Mouse (Mus musculus) layer of hippocampus, adult 9-11 months (tissue): ENCODE measurements around the gene 4930402H24Rik.

ENCODE experiments used
- DNase-seq: peaks from one replicate; pipeline ENCODE4 v3.0.0; 2022

The 4930402H24Rik gene

DNA sequence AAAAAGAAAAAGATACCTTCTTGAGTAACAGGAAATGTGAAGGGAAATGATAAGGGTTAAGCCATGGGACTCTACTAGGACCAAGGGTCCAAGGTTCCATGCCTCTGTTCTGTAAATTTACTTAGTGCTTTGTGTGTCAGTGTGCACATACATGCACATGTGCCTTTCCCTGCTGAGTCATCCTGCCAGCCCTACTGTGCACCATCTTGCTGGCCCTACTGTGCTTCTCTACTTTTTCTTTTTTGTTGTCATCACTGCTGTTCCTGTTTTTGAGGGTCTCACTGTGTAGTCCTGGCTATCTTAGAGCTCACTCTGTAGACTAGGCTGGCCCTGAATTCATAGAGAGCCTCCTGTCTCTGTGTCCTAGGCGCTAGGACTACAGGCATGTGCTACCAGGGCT, 178.5 kb downstream of the 4930402H24Rik start:
- no peak for DNase-seq

DNA sequence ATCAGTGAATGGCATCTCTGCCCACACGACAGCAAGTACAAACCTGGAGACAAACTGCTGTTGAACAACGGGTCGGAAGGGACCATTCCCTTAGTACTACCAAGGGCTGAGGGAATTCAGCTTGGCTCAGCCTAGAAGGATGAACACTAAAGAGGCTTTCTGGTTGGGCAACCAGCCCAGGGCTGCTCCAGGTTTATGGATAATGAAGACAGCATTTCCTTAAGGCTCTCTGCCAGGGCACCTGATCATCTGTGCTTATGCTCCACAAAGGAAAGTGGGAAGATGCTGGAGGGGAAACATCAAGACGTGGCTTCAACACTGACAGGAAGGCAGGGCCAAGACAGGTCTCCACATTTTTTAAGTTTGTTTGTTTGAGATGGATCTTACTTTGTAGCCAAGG, 181.8 kb downstream of the 4930402H24Rik start:
- no peak for DNase-seq

GRCm38 (mm10) chr2:130717951-130718350, 188.3 kb downstream of the 4930402H24Rik start:
- DNase-seq, result no peak

DNA sequence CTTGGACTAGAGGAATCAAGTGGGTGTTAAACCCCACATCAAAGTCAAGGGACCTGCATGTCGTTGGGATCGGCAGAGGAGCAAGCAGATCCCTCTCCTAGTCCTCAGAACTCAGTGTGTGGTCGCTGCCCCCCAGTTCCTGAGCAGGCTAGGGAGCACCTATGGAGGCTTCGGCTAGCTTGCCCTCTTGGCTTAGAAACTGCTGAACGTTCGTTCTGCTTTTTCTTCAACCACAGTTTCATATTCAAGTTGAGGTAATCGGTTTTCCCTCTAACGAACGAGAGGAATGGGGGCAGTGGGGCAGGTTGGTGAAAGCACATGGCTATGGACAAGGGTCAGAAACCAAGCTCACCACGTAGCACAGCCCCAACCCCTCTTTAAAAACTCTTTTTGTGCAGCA, 199.1 kb downstream of the 4930402H24Rik start:
- no peak for DNase-seq

DNA sequence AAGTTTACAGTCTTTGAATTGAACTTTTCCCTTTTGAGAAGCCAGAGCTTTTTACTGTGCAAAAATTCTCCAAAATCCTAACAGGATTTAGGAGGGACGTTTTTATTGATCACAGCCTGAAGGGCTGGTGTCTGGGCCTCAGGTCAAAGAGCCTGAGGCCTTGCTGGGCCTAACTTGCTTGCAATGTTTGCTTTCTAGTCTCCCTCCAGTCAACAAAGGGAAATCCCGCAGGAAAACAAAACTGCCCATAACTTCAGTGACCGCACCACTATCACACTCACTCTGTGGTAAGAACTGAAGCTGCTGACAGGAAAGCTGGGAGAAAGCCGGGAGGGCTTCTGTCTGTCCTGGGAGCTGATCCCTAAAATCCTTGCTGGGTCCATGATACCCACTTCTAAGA, 199.6 kb downstream of the 4930402H24Rik start:
- no peak for DNase-seq

DNA sequence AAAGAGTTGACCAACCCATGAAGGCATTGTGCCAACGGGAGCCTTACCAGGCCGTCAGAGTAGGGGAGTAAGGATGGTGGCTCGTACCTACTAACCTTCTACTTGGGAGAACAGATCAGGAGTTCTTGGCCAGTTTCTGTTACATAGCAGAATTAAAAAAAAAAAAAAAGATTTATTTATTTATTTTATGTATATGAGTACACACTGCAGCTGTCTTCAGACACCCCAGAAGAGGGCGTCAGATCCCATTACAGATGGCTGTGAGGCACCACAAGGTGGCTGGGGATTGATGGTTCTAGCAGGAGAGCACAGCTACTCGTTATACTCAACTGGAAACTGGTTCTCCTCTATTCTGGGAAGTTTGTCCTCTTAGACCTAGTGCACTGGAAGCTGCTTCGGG, 201.0 kb downstream of the 4930402H24Rik start:
- no peak for DNase-seq

GRCm38 (mm10) chr2:130704040-130705001, 201.9 kb downstream of the 4930402H24Rik start:
- no peak for DNase-seq

DNA sequence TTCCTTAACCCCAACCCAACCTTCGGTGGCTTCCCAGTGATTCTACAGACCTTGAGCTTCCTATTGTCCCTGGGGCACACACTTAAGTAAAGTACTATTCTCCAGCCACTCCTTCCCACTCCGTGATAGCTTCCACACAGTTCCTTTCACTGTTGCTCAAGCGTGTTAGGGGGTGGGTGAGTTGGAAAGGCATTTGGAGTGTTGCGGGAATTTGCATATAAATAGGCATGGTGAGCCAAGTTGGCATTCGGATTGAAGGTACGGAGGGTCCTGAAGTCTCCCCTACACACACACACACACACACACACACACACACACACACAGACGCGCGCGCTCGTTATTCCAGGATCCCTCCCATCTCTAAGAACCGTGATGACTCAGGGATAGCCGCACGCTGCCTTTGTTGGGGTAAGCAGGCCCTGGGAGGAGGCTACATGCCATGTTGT, 208.4 kb downstream of the 4930402H24Rik start:
- DNase-seq, result no peak

DNA sequence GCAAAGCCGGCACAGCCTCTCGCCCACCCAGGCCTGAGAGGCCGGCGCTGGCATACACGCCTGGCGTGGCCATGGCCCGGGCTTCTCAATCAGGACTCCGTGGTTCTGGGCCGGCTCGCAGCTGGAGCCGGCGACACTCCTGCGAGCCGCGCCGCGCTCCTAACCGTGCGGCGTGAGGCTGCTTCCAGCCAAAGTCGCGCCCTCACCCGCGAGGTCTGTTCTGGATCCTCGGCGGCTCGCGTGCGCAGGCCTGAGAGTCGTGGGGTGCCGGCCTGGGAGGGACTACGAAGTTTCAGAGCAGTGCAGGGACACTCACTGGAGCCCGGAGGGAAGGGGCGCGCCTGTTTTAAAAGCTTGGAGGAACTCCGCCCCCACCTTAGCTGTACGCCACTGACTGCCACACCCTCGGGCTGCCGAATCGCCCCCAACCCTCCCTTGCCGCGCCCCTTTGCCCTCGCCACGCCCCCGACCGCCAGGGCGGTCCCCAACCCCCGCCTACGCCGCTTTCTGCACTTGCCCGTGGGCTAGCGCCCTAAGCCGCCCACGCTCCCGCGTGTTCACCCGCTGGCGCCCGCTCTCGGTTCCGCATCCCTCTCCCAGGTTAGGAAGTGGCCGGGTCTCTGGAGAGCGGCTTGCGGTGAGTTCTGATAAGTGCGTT, 208.9 kb downstream of the 4930402H24Rik start, which contains the start of gene Slc4a11:
Gene Slc4a11 (minus strand): TSS at position 367 of the 658 bp plus-strand sequence.
- DNase-seq, result peak; percentile 42

GRCm38 (mm10) chr2:130696700-130697152, 209.5 kb downstream of the 4930402H24Rik start:
- DNase-seq, result no peak

DNA sequence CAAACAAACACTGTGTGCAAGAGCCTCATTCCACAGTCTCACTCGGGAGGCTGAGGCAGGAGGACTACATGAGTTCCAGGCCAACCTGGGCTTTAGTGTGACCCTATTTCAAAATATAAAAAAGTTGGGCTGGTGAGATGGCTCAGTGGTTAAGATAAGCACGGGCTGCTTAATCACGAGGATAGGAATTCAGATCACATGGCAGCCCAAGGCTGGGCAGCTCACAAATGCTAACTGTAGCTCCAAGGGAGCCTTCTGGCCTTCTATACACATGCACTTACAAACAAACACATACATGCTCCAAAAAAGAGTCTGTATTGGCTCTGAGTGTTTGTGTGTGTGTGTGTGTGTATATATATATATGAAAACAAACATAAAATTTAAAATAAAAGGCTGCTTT, 212.6 kb downstream of the 4930402H24Rik start:
- DNase-seq, result no peak

DNA sequence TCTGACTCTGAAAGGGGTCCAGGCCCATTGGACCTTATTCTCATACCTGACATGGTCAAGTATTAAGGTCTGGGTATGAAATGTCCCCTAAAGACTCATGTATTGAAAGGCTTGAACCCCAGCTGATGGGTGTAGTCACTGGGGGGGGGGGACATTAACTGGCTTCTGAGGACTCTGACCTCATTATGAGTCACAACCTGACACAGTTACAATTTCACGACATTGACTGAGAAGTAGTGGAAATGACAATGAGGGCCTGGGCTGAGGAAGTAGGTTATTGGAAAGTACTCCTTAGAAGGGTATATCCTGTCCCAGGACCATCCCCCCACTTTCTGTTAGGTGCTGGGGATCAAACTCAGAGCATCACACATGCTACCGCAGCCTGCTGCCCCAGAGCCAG, 217.2 kb downstream of the 4930402H24Rik start:
- DNase-seq, result no peak

DNA sequence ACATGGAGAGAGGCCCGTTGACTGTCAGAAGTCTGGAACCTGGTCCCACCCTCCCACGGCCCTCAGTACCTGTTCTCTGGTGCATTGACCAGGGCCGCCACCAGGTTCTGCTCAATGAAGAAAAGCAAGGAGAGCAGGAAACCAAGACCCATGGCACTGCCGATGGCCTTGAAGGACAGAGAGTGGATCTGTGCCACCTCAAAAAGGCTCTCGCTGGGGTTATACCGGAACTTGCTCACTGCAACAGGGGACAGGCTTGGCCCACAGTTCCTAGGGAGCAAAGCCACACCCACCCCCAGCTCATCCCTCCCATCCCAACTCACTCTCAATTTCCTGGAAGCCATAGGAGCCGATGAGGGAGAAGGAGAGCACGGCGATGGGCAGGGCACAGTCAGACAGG, 220.8 kb downstream of the 4930402H24Rik start:
- no peak for DNase-seq

GRCm38 (mm10) chr2:130681531-130681930, 224.7 kb downstream of the 4930402H24Rik start:
- DNase-seq, result no peak

DNA sequence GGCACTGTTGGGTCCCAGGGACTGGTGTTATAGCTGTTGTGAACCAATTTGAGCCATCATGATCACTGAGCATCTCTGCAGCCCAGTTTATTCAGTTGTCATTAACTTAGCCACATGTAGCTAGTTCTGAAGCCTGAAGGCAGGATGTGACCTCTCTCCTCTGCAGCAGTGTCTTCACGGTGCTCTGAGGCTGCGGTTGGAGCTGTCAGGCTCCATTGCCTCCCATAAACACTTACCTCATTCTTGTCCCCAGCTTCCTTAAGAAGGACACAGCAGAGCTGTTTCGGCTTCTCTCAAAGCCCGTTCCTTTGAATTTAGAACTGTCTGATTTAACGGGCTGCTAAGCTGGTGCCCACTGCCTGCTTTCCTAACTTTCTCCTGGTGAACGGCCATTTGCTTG, 226.3 kb downstream of the 4930402H24Rik start:
- DNase-seq, result no peak

- DNase-seq, result peak; percentile 62
Measured at GRCm38 (mm10) chr2:130679154-130679553, 227.1 kb downstream of the 4930402H24Rik start.

DNA sequence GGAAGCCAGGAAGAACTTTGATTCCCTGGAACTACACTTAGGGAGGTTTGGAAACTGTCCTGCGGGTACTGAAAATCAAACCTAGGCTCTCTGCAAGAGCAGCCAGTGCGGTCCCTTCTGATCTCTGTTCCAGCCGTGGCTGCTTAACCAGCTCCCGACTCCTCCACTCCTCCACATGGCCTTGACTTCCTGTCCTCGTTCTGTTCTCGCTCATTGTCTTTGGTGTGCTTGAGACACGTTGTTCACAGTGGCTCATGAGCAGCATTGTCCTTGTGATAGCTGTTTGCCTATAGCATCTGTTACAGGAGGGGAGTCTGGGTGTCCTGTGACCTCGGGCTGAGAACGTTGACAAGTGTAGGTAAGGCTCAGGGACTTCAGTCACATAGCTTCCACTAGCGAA, 229.0 kb downstream of the 4930402H24Rik start:
- DNase-seq, result no peak

- peak; percentile 91 for DNase-seq
Measured at GRCm38 (mm10) chr2:130667559-130667958, 238.6 kb downstream of the 4930402H24Rik start, which contains the start of gene Itpa. Gene Itpa, plus strand, starts transcription at chr2:130667610.

DNA sequence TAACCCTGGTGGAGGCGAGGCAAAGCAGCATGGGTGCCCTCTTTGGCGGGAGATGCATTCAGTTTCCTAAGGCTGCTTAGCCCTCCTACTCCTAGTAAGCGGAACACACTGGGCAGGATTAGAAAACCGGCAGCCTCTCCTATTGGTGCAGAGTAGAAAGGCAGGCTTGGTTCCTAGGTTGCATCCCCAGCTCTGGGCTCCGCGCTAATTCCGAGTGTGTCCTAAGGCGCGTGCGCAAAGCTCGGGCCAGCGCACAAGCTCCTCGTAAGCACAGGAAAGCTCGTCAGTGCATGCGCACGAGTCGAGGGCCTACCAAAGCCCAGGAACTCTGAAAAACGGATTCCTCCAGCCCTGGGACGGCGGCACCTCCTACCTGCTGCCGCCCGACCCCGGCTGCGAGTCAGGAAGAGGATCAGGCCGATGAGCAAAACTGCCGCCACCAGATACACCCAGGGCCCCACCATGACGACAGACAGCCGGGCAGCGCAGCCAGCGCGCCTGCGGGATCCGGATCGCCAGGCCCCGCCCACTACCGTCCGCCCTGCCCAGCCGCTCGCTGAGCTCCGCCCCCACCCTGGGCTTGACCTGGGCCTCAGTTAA, 242.0 kb downstream of the 4930402H24Rik start, which contains the start of gene Ddrgk1:
Gene Ddrgk1 (minus strand): TSS at position 558 of the 600 bp plus-strand sequence.
- DNase-seq, result peak; percentile 97

GRCm38 (mm10) chr2:130663342-130663741, 242.9 kb downstream of the 4930402H24Rik start:
- no peak for DNase-seq

GRCm38 (mm10) chr2:130658530-130658929, 247.7 kb downstream of the 4930402H24Rik start:
- no peak for DNase-seq

GRCm38 (mm10) chr2:130657541-130657940, 248.7 kb downstream of the 4930402H24Rik start:
- DNase-seq, result peak; percentile 92

GRCm38 (mm10) chr2:130656536-130656935, 249.7 kb downstream of the 4930402H24Rik start:
- peak; percentile 71 for DNase-seq
